Mouse (Mus musculus) MEL (cell line): ENCODE results near the gene Olfr644.

ENCODE experiments used
- CTCF ChIP-seq, 3 experiments: IDR thresholded peaks in 2 of 3; conservative IDR thresholded peaks in 1 of 3; 2 replicates each; pipeline ENCODE4 v1.5.1; 2011 to 2012; ENCODE audit warnings: low read length in 3 of 3, low read depth in 2 of 3, mild to moderate bottlenecking in 2 of 3, improper control_type of control experiment in 1 of 3, inconsistent platforms in 1 of 3, mixed read lengths in 1 of 3, moderate library complexity in 1 of 3; ENCODE audit not compliant: control insufficient read depth in 1 of 3, insufficient read depth in 1 of 3, poor library complexity in 1 of 3, severe bottlenecking in 1 of 3
- EP300 ChIP-seq, 2 experiments: IDR thresholded peaks; 2 replicates each; pipeline ENCODE4 v1.6.1; 2011; ENCODE audit warnings: improper control_type of control experiment in 2 of 2, low read length in 2 of 2, low read depth in 1 of 2, mild to moderate bottlenecking in 1 of 2
- GABPA ChIP-seq: IDR thresholded peaks from 2 replicates; pipeline ENCODE4 v1.6.1; 2012; ENCODE audit warnings: low read depth, mild to moderate bottlenecking, inconsistent platforms, low read length, improper control_type of control experiment, moderate library complexity
- GATA1 ChIP-seq: IDR thresholded peaks from 2 replicates; pipeline ENCODE4 v1.6.1; 2011; ENCODE audit warnings: low read depth, low read length, improper control_type of control experiment
- MEF2A ChIP-seq: IDR thresholded peaks from 2 replicates; pipeline ENCODE4 v1.6.1; 2014; ENCODE audit warnings: low read depth, mild to moderate bottlenecking, inconsistent platforms, low read length, improper control_type of control experiment; ENCODE audit not compliant: poor library complexity, insufficient replicate concordance, severe bottlenecking; ENCODE audit errors: extremely low read depth
- MYC ChIP-seq: IDR thresholded peaks from 2 replicates; pipeline ENCODE4 v1.6.1; 2011; ENCODE audit warnings: low read depth, mild to moderate bottlenecking, low read length, improper control_type of control experiment, moderate library complexity
- POLR2A ChIP-seq, 2 experiments: IDR thresholded peaks; 2 replicates each; pipeline ENCODE4 v1.6.1; 2011 to 2012; ENCODE audit warnings: low read length in 2 of 2, mild to moderate bottlenecking in 2 of 2, control low read depth in 1 of 2, improper control_type of control experiment in 1 of 2, low read depth in 1 of 2, moderate library complexity in 1 of 2; ENCODE audit not compliant: control insufficient read depth in 1 of 2, insufficient read depth in 1 of 2, poor library complexity in 1 of 2
- POLR2AphosphoS2 ChIP-seq: IDR thresholded peaks from 2 replicates; pipeline ENCODE4 v1.6.1; 2011; ENCODE audit warnings: low read length, improper control_type of control experiment
- RCOR1 ChIP-seq: IDR thresholded peaks from 2 replicates; pipeline ENCODE4 v1.6.1; 2012; ENCODE audit warnings: low read depth, mild to moderate bottlenecking, inconsistent platforms, low read length, improper control_type of control experiment
- SIN3A ChIP-seq: IDR thresholded peaks from 2 replicates; pipeline ENCODE4 v1.6.1; 2012; ENCODE audit warnings: low read length, improper control_type of control experiment, inconsistent platforms
- TAL1 ChIP-seq: IDR thresholded peaks from 2 replicates; pipeline ENCODE4 v1.6.1; 2012; ENCODE audit warnings: mild to moderate bottlenecking, inconsistent platforms, low read length, moderate library complexity, mixed read lengths
- USF1 ChIP-seq: IDR thresholded peaks from 2 replicates; pipeline ENCODE4 v1.6.1; 2014; ENCODE audit warnings: low read depth, mild to moderate bottlenecking, inconsistent platforms, low read length, improper control_type of control experiment, moderate library complexity
- ZC3H11A ChIP-seq: IDR thresholded peaks from 2 replicates; pipeline ENCODE4 v1.6.1; 2012; ENCODE audit warnings: low read depth, mild to moderate bottlenecking, inconsistent platforms, low read length, improper control_type of control experiment
- ZKSCAN1 ChIP-seq: IDR thresholded peaks from 2 replicates; pipeline ENCODE4 v1.6.1; 2012; ENCODE audit warnings: low read depth, mild to moderate bottlenecking, inconsistent platforms, low read length, improper control_type of control experiment, moderate library complexity

DNA sequence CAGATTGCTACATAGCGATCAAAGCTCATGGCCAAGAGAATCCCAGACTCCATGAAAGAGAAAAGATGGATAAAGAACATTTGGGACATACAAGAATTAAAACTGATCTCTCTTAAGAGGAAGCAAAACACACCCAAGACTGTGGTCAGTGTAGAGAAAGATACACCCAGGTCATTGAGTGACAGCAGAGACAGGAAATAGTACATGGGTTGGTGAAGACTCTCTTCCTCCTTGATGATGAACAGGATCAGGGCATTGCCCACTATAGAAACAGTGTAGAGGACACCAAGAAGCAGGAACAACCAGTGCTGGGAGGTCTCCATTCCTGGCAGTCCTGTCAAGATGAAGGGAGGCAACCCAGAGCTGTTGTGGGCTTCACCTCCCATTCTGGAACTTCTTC, 12.5 kb downstream of the Olfr644 start:
- TF ChIP-seq POLR2A (IDR thresholded peaks at IDR 0.05; ENCODE audit: control insufficient read depth in 1 of 2, insufficient read depth in 1 of 2, low read depth in 1 of 2, low read length in 2 of 2, poor library complexity in 1 of 2) = no peak
- no peak for TF ChIP-seq EP300 (IDR thresholded peaks at IDR 0.05; ENCODE audit: low read depth in 1 of 2, low read length in 2 of 2)
- TF ChIP-seq GABPA = no peak
- no peak for TF ChIP-seq CTCF (IDR thresholded peaks at IDR 0.05 in 2 of 3, conservative IDR thresholded peaks at IDR 0.05 in 1 of 3; ENCODE audit: control insufficient read depth in 1 of 3, insufficient read depth in 1 of 3, low read depth in 2 of 3, low read length in 3 of 3, poor library complexity in 1 of 3, severe bottlenecking in 1 of 3)
- no peak for TF ChIP-seq USF1
- no peak for TF ChIP-seq MYC
- no peak for TF ChIP-seq GATA1
- TF ChIP-seq ZKSCAN1 = no peak
- TF ChIP-seq ZC3H11A = no peak
- TF ChIP-seq RCOR1 = no peak
- no peak for TF ChIP-seq MEF2A
- TF ChIP-seq SIN3A = no peak
- no peak for TF ChIP-seq POLR2AphosphoS2
- no peak for TF ChIP-seq TAL1
